Mouse (Mus musculus): Measurements from ENCODE around the gene Ccdc125. TPM values are rescaled to one million over a fixed set of nuclear protein-coding genes. Genes with fewer than 3 reads are reported as not detected.
A peak's percentile ranks its signal among the peaks of the same experiment; 100 is the strongest.

The Ccdc125 gene
- 3.7 and 4.1 TPM in 2 replicates for polyA plus RNA-seq (2016; fragmentation: Nextera tagmentation; extraction: Ambion mirVana)

- 0 out of 2 replicates have a peak, but pooled peaks cover 6% of the 10 kb centered on the region for H3K4me1 ChIP-seq
- under 1% methylated on average over 44 of the region's 44 CpGs for WGBS
- H3K36me3 ChIP-seq: peaks cover 24% of the 10 kb centered on the region
- peak within 1 kb of the TSS; percentile 64 for H3K4me3 ChIP-seq
- peak within 1 kb of the TSS; percentile 85 for H3K27ac ChIP-seq
- H3K9me3 ChIP-seq (replicated peaks): no peaks in the 10 kb centered on the region
- H3K27me3 ChIP-seq (ENCODE audit: low read depth, poor library complexity, severe bottlenecking): no peaks in the 10 kb centered on the region
- peak; percentile 77 for DNase-seq (ENCODE audit: low spot score)
These were observed at the start of gene Ccdc125 for GRCm38 (mm10) chr13:100669291-100670022. Ccdc125 (plus strand) TSS chr13:100669717.

- Histone ChIP-seq H3K9me3 (replicated peaks) (no peaks in the 10 kb centered on the region), H3K27me3 (ENCODE audit: low read depth, poor library complexity, severe bottlenecking) (peaks cover 8% of the 10 kb centered on the region), H3K27ac (no peak overlapping the region), H3K4me1 (no peaks in the 10 kb centered on the region), H3K36me3 (peaks cover 92% of the 10 kb centered on the region), H3K4me3 (no peak overlapping the region)
- WGBS: 89% methylated on average over 4 of the region's 4 CpGs
- DNase-seq (ENCODE audit: low spot score): no peak
These were observed 47.3 kb upstream of the Ccdc125 start for GRCm38 (mm10) chr13:100622241-100622640.

GRCm38 (mm10) chr13:100634106-100634691 is 35.3 kb upstream of the Ccdc125 start:
- WGBS: 97% methylated on average over 3 of the region's 3 CpGs
- no peak for DNase-seq (ENCODE audit: low spot score)
- Histone ChIP-seq H3K4me1 (no peaks in the 10 kb centered on the region), H3K4me3 (no peak overlapping the region), H3K27me3 (ENCODE audit: low read depth, poor library complexity, severe bottlenecking) (no peaks in the 10 kb centered on the region), H3K36me3 (peaks cover 95% of the 10 kb centered on the region), H3K9me3 (replicated peaks) (no peaks in the 10 kb centered on the region), H3K27ac (no peak overlapping the region)

- Histone ChIP-seq H3K36me3 (peaks cover 97% of the 10 kb centered on the region), H3K27ac (no peak overlapping the region), H3K9me3 (replicated peaks) (no peaks in the 10 kb centered on the region), H3K4me1 (no peaks in the 10 kb centered on the region), H3K27me3 (ENCODE audit: low read depth, poor library complexity, severe bottlenecking) (no peaks in the 10 kb centered on the region), H3K4me3 (no peak overlapping the region)
- DNase-seq (ENCODE audit: low spot score): no peak
- WGBS: 93% methylated on average over 4 of the region's 4 CpGs
These were observed 26.9 kb upstream of the Ccdc125 start for GRCm38 (mm10) chr13:100642471-100643209.

GRCm38 (mm10) chr13:100648223-100648622 is 21.3 kb upstream of the Ccdc125 start:
- peaks cover 51% of the 10 kb centered on the region for H3K36me3 ChIP-seq
- WGBS: 94% methylated on average over 8 of the region's 8 CpGs
- DNase-seq (ENCODE audit: low spot score): no peak
- H3K27ac ChIP-seq: no peak overlapping the region
- H3K4me3 ChIP-seq: no peak overlapping the region
- H3K4me1 ChIP-seq: peaks cover 11% of the 10 kb centered on the region
- no peaks in the 10 kb centered on the region for H3K27me3 ChIP-seq (ENCODE audit: low read depth, poor library complexity, severe bottlenecking)
- no peaks in the 10 kb centered on the region for H3K9me3 ChIP-seq (replicated peaks)

- H3K4me1 ChIP-seq: peaks cover 11% of the 10 kb centered on the region
- no peaks in the 10 kb centered on the region for H3K9me3 ChIP-seq (replicated peaks)
- peaks cover 43% of the 10 kb centered on the region for H3K36me3 ChIP-seq
- WGBS: under 1% methylated on average over 73 of the region's 73 CpGs
- H3K4me3 ChIP-seq: peak within 1 kb of the TSS; percentile 95
- DNase-seq (ENCODE audit: low spot score): peak; percentile 95
- peak within 1 kb of the TSS; percentile 99 for H3K27ac ChIP-seq
- H3K27me3 ChIP-seq (ENCODE audit: low read depth, poor library complexity, severe bottlenecking): no peaks in the 10 kb centered on the region
These were observed 18.7 kb upstream of the Ccdc125 start, which contains the start of the genes Ak6 and Rad17 for GRCm38 (mm10) chr13:100650550-100651438. Ak6 (plus strand) TSS chr13:100650979. Rad17 (minus strand) TSS chr13:100651051.

GRCm38 (mm10) chr13:100651439-100652186 is 17.9 kb upstream of the Ccdc125 start, which contains the start of gene Taf9:
Taf9 (plus strand) TSS chr13:100651579.
- Histone ChIP-seq H3K4me3 (peak within 1 kb of the TSS; percentile 95), H3K4me1 (peaks cover 11% of the 10 kb centered on the region), H3K9me3 (replicated peaks) (no peaks in the 10 kb centered on the region), H3K27me3 (ENCODE audit: low read depth, poor library complexity, severe bottlenecking) (no peaks in the 10 kb centered on the region), H3K27ac (peak within 1 kb of the TSS; percentile 99), H3K36me3 (peaks cover 41% of the 10 kb centered on the region)
- under 1% methylated on average over 51 of the region's 63 CpGs for WGBS
- DNase-seq (ENCODE audit: low spot score): no peak

GRCm38 (mm10) chr13:100658091-100658490 is 11.4 kb upstream of the Ccdc125 start:
- no peak overlapping the region for H3K27ac ChIP-seq
- no peak for DNase-seq (ENCODE audit: low spot score)
- no peak overlapping the region for H3K4me3 ChIP-seq
- no peaks in the 10 kb centered on the region for H3K27me3 ChIP-seq (ENCODE audit: low read depth, poor library complexity, severe bottlenecking)
- 95% methylated on average over 5 of the region's 5 CpGs for WGBS
- peaks cover 54% of the 10 kb centered on the region for H3K36me3 ChIP-seq
- H3K9me3 ChIP-seq (replicated peaks): no peaks in the 10 kb centered on the region
- H3K4me1 ChIP-seq: no peaks in the 10 kb centered on the region

GRCm38 (mm10) chr13:100659864-100660456 is 9.6 kb upstream of the Ccdc125 start:
- Histone ChIP-seq H3K27me3 (ENCODE audit: low read depth, poor library complexity, severe bottlenecking) (no peaks in the 10 kb centered on the region), H3K9me3 (replicated peaks) (no peaks in the 10 kb centered on the region), H3K36me3 (peaks cover 60% of the 10 kb centered on the region), H3K4me1 (no peaks in the 10 kb centered on the region), H3K4me3 (no peak overlapping the region), H3K27ac (no peak overlapping the region)
- 49% methylated on average over 4 of the region's 4 CpGs for WGBS
- DNase-seq (ENCODE audit: low spot score): peak; percentile 74

GRCm38 (mm10) chr13:100670181-100670741 is 744 bp downstream of the Ccdc125 start:
- H3K27me3 ChIP-seq (ENCODE audit: low read depth, poor library complexity, severe bottlenecking): no peaks in the 10 kb centered on the region
- H3K36me3 ChIP-seq: peaks cover 18% of the 10 kb centered on the region
- no peak for DNase-seq (ENCODE audit: low spot score)
- H3K4me3 ChIP-seq: peak overlapping the region; percentile 64
- H3K9me3 ChIP-seq (replicated peaks): no peaks in the 10 kb centered on the region
- H3K4me1 ChIP-seq: 0 out of 2 replicates have a peak, but pooled peaks cover 6% of the 10 kb centered on the region
- H3K27ac ChIP-seq: peak overlapping the region; percentile 85
- WGBS: 71% methylated on average over 9 of the region's 9 CpGs

GRCm38 (mm10) chr13:100675936-100676635 is 6.6 kb downstream of the Ccdc125 start:
- Histone ChIP-seq H3K36me3 (no peaks in the 10 kb centered on the region), H3K9me3 (replicated peaks) (no peaks in the 10 kb centered on the region), H3K4me3 (no peak overlapping the region), H3K27ac (no peak overlapping the region), H3K4me1 (no peaks in the 10 kb centered on the region), H3K27me3 (ENCODE audit: low read depth, poor library complexity, severe bottlenecking) (no peaks in the 10 kb centered on the region)
- no peak for DNase-seq (ENCODE audit: low spot score)
- 88% methylated on average over 15 of the region's 15 CpGs for WGBS
